Comparison of ENCODE assay signal across 12 mouse cellular contexts in genomic region chr8:121675161-121675560, GRCm38 (mm10). TPM values are rescaled to one million over a fixed set of nuclear protein-coding genes. Genes with fewer than 3 reads are reported as not detected.
"Had no signal": no experiment of that assay in that cellular context is flagged by ENCODE, and none has a peak within 500 bp of the region (broad histone marks: within the 10 kb centered on the region; RNA-seq: fewer than 3 reads in every experiment).

No protein-coding gene starts in this region.

- H3K4me1 ChIP-seq: intestine, embryonic 15.5 days; neural tube, embryonic 12.5 days had no signal

- H3K9me3 ChIP-seq: intestine, embryonic 15.5 days; limb, embryonic 13.5 days; midbrain, embryonic 10.5 days; neural tube, embryonic 12.5 days; stomach, embryonic 15.5 days had no signal

- H3K9ac ChIP-seq: intestine, embryonic 15.5 days; limb, embryonic 13.5 days; liver, embryonic 14.5 days; neural tube, embryonic 12.5 days; stomach, embryonic 15.5 days had no signal

- H3K4me2 ChIP-seq: intestine, embryonic 15.5 days; neural tube, embryonic 12.5 days; stomach, embryonic 15.5 days had no signal

- ATAC-seq: intestine, embryonic 15.5 days had no signal

- DNase-seq: left cerebral cortex, postnatal 4 days; right cerebral cortex, postnatal 25 days; thymus, adult 2 months; thymus, postnatal 25 days had no signal

- H3K4me3 ChIP-seq: intestine, embryonic 15.5 days; limb, embryonic 13.5 days; midbrain, embryonic 10.5 days; myocyte; neural tube, embryonic 12.5 days; stomach, embryonic 15.5 days had no signal

- H3K36me3 ChIP-seq: intestine, embryonic 15.5 days; limb, embryonic 13.5 days; midbrain, embryonic 10.5 days; neural tube, embryonic 12.5 days; stomach, embryonic 15.5 days had no signal

- H3K27ac ChIP-seq: intestine, embryonic 15.5 days; limb, embryonic 13.5 days; liver, embryonic 14.5 days; midbrain, embryonic 10.5 days; neural tube, embryonic 12.5 days; stomach, embryonic 15.5 days had no signal

- H3K27me3 ChIP-seq: intestine, embryonic 15.5 days; limb, embryonic 13.5 days; neural tube, embryonic 12.5 days; stomach, embryonic 15.5 days had no signal

RNA-seq across cellular contexts. Expression of gene Jph3, which starts 54.3 kb away (rescaled TPM):
- total RNA-seq: liver, adult 2 months had no signal
- polyA plus RNA-seq: liver, adult 2 months; liver, embryonic 14.5 days; myocyte had no signal
